Mouse (Mus musculus) lung, postnatal 10 days (tissue): ENCODE measurements around the gene Rtn3.
"Not testable (repeated sequence)": the region's sequence is repeated elsewhere in the genome, so short reads cannot be mapped to it uniquely, and the experiment has no call there.

Experiments used
- DNase-seq: peaks from one replicate; pipeline ENCODE4 v3.0.0; 2021

The Rtn3 gene

GRCm38 (mm10) chr19:7482599-7483511 lies at the start of gene Rtn3:
Rtn3 (minus strand) TSS chr19:7483281.
- DNase-seq = peak; percentile 97

- DNase-seq = no peak
Observed at GRCm38 (mm10) chr19:7531906-7532305, 48.8 kb upstream of the Rtn3 start.

GRCm38 (mm10) chr19:7528639-7529428 lies 45.8 kb upstream of the Rtn3 start:
- DNase-seq = peak; percentile 75

- no peak for DNase-seq
Observed at GRCm38 (mm10) chr19:7524879-7525278, 41.8 kb upstream of the Rtn3 start.

GRCm38 (mm10) chr19:7523781-7524180 lies 40.7 kb upstream of the Rtn3 start:
- no peak for DNase-seq

- peak; percentile 40 for DNase-seq
Observed at GRCm38 (mm10) chr19:7523292-7523691, 40.2 kb upstream of the Rtn3 start.

GRCm38 (mm10) chr19:7522856-7523255 lies 39.8 kb upstream of the Rtn3 start:
- DNase-seq = no peak

- DNase-seq = no peak
Observed at GRCm38 (mm10) chr19:7521619-7522018, 38.5 kb upstream of the Rtn3 start.

- DNase-seq = no peak
Observed at GRCm38 (mm10) chr19:7516437-7516836, 33.4 kb upstream of the Rtn3 start.

GRCm38 (mm10) chr19:7508026-7508425 lies 24.9 kb upstream of the Rtn3 start:
- DNase-seq = no peak

- DNase-seq = no peak
Observed at GRCm38 (mm10) chr19:7506321-7506720, 23.2 kb upstream of the Rtn3 start.

GRCm38 (mm10) chr19:7502432-7502831 lies 19.4 kb upstream of the Rtn3 start:
- DNase-seq = no peak

GRCm38 (mm10) chr19:7500701-7501100 lies 17.6 kb upstream of the Rtn3 start:
- DNase-seq = no peak

GRCm38 (mm10) chr19:7498816-7499215 lies 15.7 kb upstream of the Rtn3 start:
- DNase-seq = no peak

- DNase-seq = not testable (repeated sequence)
Observed at GRCm38 (mm10) chr19:7496070-7496469, 13.0 kb upstream of the Rtn3 start.

GRCm38 (mm10) chr19:7495221-7496038 lies 12.3 kb upstream of the Rtn3 start:
- no peak for DNase-seq

GRCm38 (mm10) chr19:7494187-7495015 lies 11.3 kb upstream of the Rtn3 start:
- DNase-seq = peak; percentile 97

- no peak for DNase-seq
Observed at GRCm38 (mm10) chr19:7493352-7494186, 10.5 kb upstream of the Rtn3 start, which contains the start of gene Atl3. Atl3 (plus strand) TSS chr19:7494040.

- no peak for DNase-seq
Observed at GRCm38 (mm10) chr19:7492682-7493081, 9.6 kb upstream of the Rtn3 start.

GRCm38 (mm10) chr19:7491960-7492359 lies 8.9 kb upstream of the Rtn3 start:
- DNase-seq = no peak

- DNase-seq = no peak
Observed at GRCm38 (mm10) chr19:7487680-7488079, 4.6 kb upstream of the Rtn3 start.
